Mouse (Mus musculus): ENCODE data around the gene Armcx2. TPM values are rescaled to one million over a fixed set of nuclear protein-coding genes. Genes with fewer than 3 reads are reported as not detected.
"Not testable (repeated sequence)": the region's sequence is repeated elsewhere in the genome, so short reads cannot be mapped to it uniquely, and the experiment has no call there.

Armcx2 gene
- total and polyA plus RNA-seq, 3 experiments = 10.2 to 13.0 TPM; not detected in 1

GRCm38 (mm10) chrX:134787728-134788127 lies 21.3 kb downstream of the Armcx2 start (continued):
- peak; percentile 22; the same call in 1 of the 2 replicates for TF ChIP-seq ELF1 (IDR thresholded peaks at IDR 0.05; ENCODE audit: low read depth, low read length)
- no peak for TF ChIP-seq JUND (IDR thresholded peaks at IDR 0.05; ENCODE audit: low read depth, low read length)
- no peak for TF ChIP-seq MYB (IDR thresholded peaks at IDR 0.05; ENCODE audit: low read depth, low read length)
- no peak for TF ChIP-seq CTCF (IDR thresholded peaks at IDR 0.05 in 2 of 3, conservative IDR thresholded peaks at IDR 0.05 in 1 of 3; ENCODE audit: control insufficient read depth in 1 of 3, insufficient read depth in 1 of 3, low read depth in 2 of 3, low read length in 3 of 3, poor library complexity in 1 of 3, severe bottlenecking in 1 of 3)
- TF ChIP-seq RAD21 (IDR thresholded peaks at IDR 0.05; ENCODE audit: low read depth, low read length) = no peak
- TF ChIP-seq ZMIZ1 (IDR thresholded peaks at IDR 0.05; ENCODE audit: low read depth, low read length) = no peak
- TF ChIP-seq NRF1 (IDR thresholded peaks at IDR 0.05; ENCODE audit: insufficient read depth, low read depth, low read length, poor library complexity, severe bottlenecking) = no peak
- TF ChIP-seq ETS1 (IDR thresholded peaks at IDR 0.05; ENCODE audit: low read depth, low read length) = peak; percentile 82
- TF ChIP-seq USF1 (IDR thresholded peaks at IDR 0.05; ENCODE audit: low read depth, low read length) = no peak
- TF ChIP-seq MAX (IDR thresholded peaks at IDR 0.05; ENCODE audit: low read length) = no peak
- TF ChIP-seq MXI1 (IDR thresholded peaks at IDR 0.05; ENCODE audit: low read depth, low read length) = no peak; the same call in 1 of the 2 replicates
- TF ChIP-seq POLR2A (IDR thresholded peaks at IDR 0.05; ENCODE audit: control insufficient read depth in 1 of 2, insufficient read depth in 1 of 2, low read depth in 1 of 2, low read length in 2 of 2, poor library complexity in 1 of 2) = no peak
- TF ChIP-seq HCFC1 (IDR thresholded peaks at IDR 0.05; ENCODE audit: low read depth, low read length) = no peak
- no peak for TF ChIP-seq USF2 (IDR thresholded peaks at IDR 0.05; ENCODE audit: borderline replicate concordance in 1 of 2, insufficient read depth in 1 of 2, low read depth in 1 of 2, low read length in 2 of 2)
- no peak; the same call in 1 of the 2 replicates for TF ChIP-seq MEF2A (IDR thresholded peaks at IDR 0.05; ENCODE audit: extremely low read depth, insufficient replicate concordance, low read depth, low read length, poor library complexity, severe bottlenecking)
- peak; percentile 81 for TF ChIP-seq TBP (IDR thresholded peaks at IDR 0.05; ENCODE audit: low read depth, low read length)
- TF ChIP-seq RCOR1 (IDR thresholded peaks at IDR 0.05; ENCODE audit: low read depth, low read length) = no peak; the same call in 1 of the 2 replicates
- peak; percentile 86 to 89 for TF ChIP-seq EP300 (IDR thresholded peaks at IDR 0.05; ENCODE audit: low read depth in 1 of 2, low read length in 2 of 2)
- TF ChIP-seq NELFE (IDR thresholded peaks at IDR 0.05; ENCODE audit: low read depth, low read length) = no peak
- no peak for TF ChIP-seq POLR2AphosphoS2 (IDR thresholded peaks at IDR 0.05; ENCODE audit: low read length)
- no peak for TF ChIP-seq UBTF (IDR thresholded peaks at IDR 0.05; ENCODE audit: borderline replicate concordance, insufficient read depth, low read depth, low read length)

- not testable (repeated sequence) for H3K4me3 ChIP-seq (ENCODE audit: control insufficient read depth in 1 of 2, insufficient read depth in 1 of 2, low read depth in 2 of 2, low read length in 2 of 2); H3K4me1 ChIP-seq (ENCODE audit: control insufficient read depth in 1 of 2, insufficient read depth in 2 of 2, low read length in 2 of 2); H3K27ac ChIP-seq (ENCODE audit: control insufficient read depth, low read depth, low read length); DNase-seq (ENCODE audit: low read depth, low spot score); H3K9ac ChIP-seq (ENCODE audit: control insufficient read depth, low read depth, low read length, poor library complexity, severe bottlenecking); H3K79me2 ChIP-seq (ENCODE audit: control insufficient read depth, insufficient read depth, low read length, poor library complexity); H3K36me3 ChIP-seq (ENCODE audit: control insufficient read depth in 1 of 2, insufficient read depth in 2 of 2, low read length in 2 of 2); H3K27me3 ChIP-seq (ENCODE audit: control insufficient read depth in 1 of 2, insufficient read depth in 2 of 2, low read length in 2 of 2); H3K9me3 ChIP-seq (replicated peaks; ENCODE audit: insufficient read depth, low read length)
These were observed 45.4 kb downstream of the Armcx2 start for GRCm38 (mm10) chrX:134763428-134764198.
